24 mouse cellular contexts compared by ENCODE assay signal in the genomic region with DNA sequence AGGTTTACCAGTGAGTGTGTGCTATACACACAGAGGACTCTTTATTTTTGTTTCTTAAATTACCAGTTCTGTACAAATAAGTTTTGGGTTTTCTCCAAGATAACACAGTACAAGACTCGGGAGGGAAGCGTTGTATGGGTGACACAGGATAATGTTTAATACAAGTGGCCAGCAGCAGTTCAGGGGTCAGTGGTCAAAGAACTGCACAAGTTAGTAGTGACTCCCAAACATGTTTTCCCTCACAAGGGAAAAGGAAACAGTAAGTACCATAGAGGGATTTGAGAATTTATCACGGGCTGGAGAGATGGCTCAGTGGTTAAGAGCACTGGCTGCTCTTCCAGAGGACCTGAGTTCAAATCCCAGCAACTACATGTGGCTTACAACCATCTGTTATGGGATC. TPM values are rescaled to one million over a fixed set of nuclear protein-coding genes. Genes with fewer than 3 reads are reported as not detected.
DNase-seq lines count a peak whose midpoint lies in the region; ATAC-seq and TF ChIP-seq lines count a peak whose summit lies in the region.
"Had no signal": no experiment of that assay in that cellular context is flagged by ENCODE, and none has a peak within 500 bp of the region (broad histone marks: within the 10 kb centered on the region; RNA-seq: fewer than 3 reads in every experiment).

No protein-coding gene starts in this region.

- no peaks in the 10 kb centered on the region for H3K9me3 ChIP-seq in kidney, embryonic 14.5 days (ENCODE audit: control insufficient read depth, low read length)
- no peaks in the 10 kb centered on the region for H3K9me3 ChIP-seq in midbrain, embryonic 11.5 days (ENCODE audit: control insufficient read depth, low read length)
- H3K9me3 ChIP-seq in midbrain, postnatal 0 days (ENCODE audit: low read length), result no peaks in the 10 kb centered on the region
- H3K9me3 ChIP-seq: embryonic facial prominence, embryonic 10.5 days; embryonic facial prominence, embryonic 12.5 days; forebrain, embryonic 13.5 days; forebrain, embryonic 15.5 days; G1E had no signal

- no peak for TF ChIP-seq CTCF in kidney, adult 2 months (conservative IDR thresholded peaks at IDR 0.05; ENCODE audit: insufficient read depth, insufficient read length, low read depth, low read length)
- TF ChIP-seq CTCF in midbrain, postnatal 0 days (IDR thresholded peaks at IDR 0.05), result no peak

- TF ChIP-seq POLR2A in kidney, adult 2 months (IDR thresholded peaks at IDR 0.05; ENCODE audit: low read depth, low read length), result no peak

- H3K9ac ChIP-seq in kidney, embryonic 14.5 days (ENCODE audit: low read depth, low read length), result no peak overlapping the region
- H3K9ac ChIP-seq in midbrain, embryonic 11.5 days (ENCODE audit: low read length), result no peak overlapping the region
- no peak overlapping the region for H3K9ac ChIP-seq in midbrain, postnatal 0 days (replicated peaks; ENCODE audit: low read length, poor library complexity, severe bottlenecking)
- H3K9ac ChIP-seq: embryonic facial prominence, embryonic 12.5 days; forebrain, embryonic 13.5 days; forebrain, embryonic 15.5 days had no signal

- peak overlapping the region; percentile 13; the same call in 1 of the 2 replicates for H3K27ac ChIP-seq in kidney, adult 2 months (ENCODE audit: insufficient read depth, low read depth, low read length)
- no peak overlapping the region for H3K27ac ChIP-seq in kidney, embryonic 14.5 days (ENCODE audit: low read depth, low read length)
- H3K27ac ChIP-seq in midbrain, embryonic 11.5 days (ENCODE audit: low read depth, low read length), result no peak overlapping the region
- no peak overlapping the region for H3K27ac ChIP-seq in midbrain, postnatal 0 days (ENCODE audit: low read depth, low read length)
- H3K27ac ChIP-seq: embryonic facial prominence, embryonic 10.5 days; embryonic facial prominence, embryonic 12.5 days; forebrain, embryonic 13.5 days; forebrain, embryonic 15.5 days had no signal

- H3K4me3 ChIP-seq in kidney, adult 2 months (ENCODE audit: insufficient read depth, low read depth, low read length), result no peak overlapping the region
- H3K4me3 ChIP-seq in kidney, embryonic 14.5 days (ENCODE audit: low read length), result no peak overlapping the region
- H3K4me3 ChIP-seq in midbrain, embryonic 11.5 days (ENCODE audit: low read depth, low read length), result no peak overlapping the region
- H3K4me3 ChIP-seq in midbrain, postnatal 0 days (ENCODE audit: low read depth, low read length), result no peak overlapping the region
- H3K4me3 ChIP-seq: embryonic facial prominence, embryonic 10.5 days; embryonic facial prominence, embryonic 12.5 days; forebrain, embryonic 13.5 days; forebrain, embryonic 15.5 days had no signal

- no peaks in the 10 kb centered on the region for H3K4me1 ChIP-seq in kidney, adult 2 months (ENCODE audit: control insufficient read depth, insufficient read depth, low read length)
- no peaks in the 10 kb centered on the region for H3K4me1 ChIP-seq in kidney, embryonic 14.5 days (ENCODE audit: control insufficient read depth, insufficient read depth, low read length)
- no peaks in the 10 kb centered on the region for H3K4me1 ChIP-seq in midbrain, embryonic 11.5 days (ENCODE audit: control insufficient read depth, insufficient read depth, low read length)
- H3K4me1 ChIP-seq in midbrain, postnatal 0 days (ENCODE audit: insufficient read depth, low read length), result no peaks in the 10 kb centered on the region
- H3K4me1 ChIP-seq: embryonic facial prominence, embryonic 10.5 days; embryonic facial prominence, embryonic 12.5 days; forebrain, embryonic 15.5 days had no signal

- H3K4me2 ChIP-seq in kidney, embryonic 14.5 days (replicated peaks; ENCODE audit: low read depth, low read length), result no peak overlapping the region
- no peak overlapping the region for H3K4me2 ChIP-seq in midbrain, embryonic 11.5 days
- no peak overlapping the region for H3K4me2 ChIP-seq in midbrain, postnatal 0 days (ENCODE audit: low read depth, low read length, poor library complexity, severe bottlenecking)
- H3K4me2 ChIP-seq: embryonic facial prominence, embryonic 12.5 days; forebrain, embryonic 13.5 days; forebrain, embryonic 15.5 days had no signal

- DNase-seq in kidney, adult 2 months, result peak; percentile 52
- peak; percentile 26 for DNase-seq in kidney, postnatal 14 days
- no peak for DNase-seq in kidney, postnatal 10 days
- peak; percentile 80 for DNase-seq in midbrain, embryonic 11.5 days (ENCODE audit: low spot score, missing footprints)
- no peak for DNase-seq in midbrain, postnatal 0 days (ENCODE audit: low spot score)
- DNase-seq: adrenal gland, adult 8-10 months; adrenal gland, postnatal 14 days; adrenal gland, postnatal 36 days; B cell, adult 2 months; cerebellum, adult 11-12 months; cerebellum, adult 2 months; cerebellum, adult 9-10 months; cerebellum, postnatal 10 days; cerebellum, postnatal 25 days had no signal

- ATAC-seq in kidney, embryonic 14.5 days (ENCODE audit: low FRiP score, low TSS enrichment), result no peak
- no peak for ATAC-seq in midbrain, embryonic 11.5 days (ENCODE audit: low FRiP score)
- no peak for ATAC-seq in midbrain, postnatal 0 days (ENCODE audit: low FRiP score)
- ATAC-seq: activated CD4-positive, CD25-positive, alpha-beta regulatory T cell, adult 4 months; CD4-positive, CD25-positive, alpha-beta regulatory T cell, adult 4 months; forebrain, embryonic 13.5 days; forebrain, embryonic 15.5 days; Patski had no signal

- H3K27me3 ChIP-seq in kidney, adult 2 months (replicated peaks; ENCODE audit: control insufficient read depth, insufficient read depth, low read length), result no peaks in the 10 kb centered on the region
- H3K27me3 ChIP-seq in kidney, embryonic 14.5 days (ENCODE audit: control insufficient read depth, insufficient read depth, low read length), result no peaks in the 10 kb centered on the region
- H3K27me3 ChIP-seq in midbrain, embryonic 11.5 days (ENCODE audit: control insufficient read depth, insufficient read depth, low read length), result no peaks in the 10 kb centered on the region
- no peaks in the 10 kb centered on the region for H3K27me3 ChIP-seq in midbrain, postnatal 0 days (ENCODE audit: insufficient read depth, low read length)
- H3K27me3 ChIP-seq: CH12.LX; embryonic facial prominence, embryonic 12.5 days; forebrain, embryonic 13.5 days; forebrain, embryonic 15.5 days; Patski had no signal

- 34% methylated on average over 3 of the region's 3 CpGs for WGBS in kidney, adult 2 months
- WGBS in kidney, embryonic 14.5 days, result 86% methylated on average over 3 of the region's 3 CpGs
- 97% methylated on average over 3 of the region's 3 CpGs for WGBS in midbrain, embryonic 11.5 days
- WGBS in midbrain, postnatal 0 days, result 96% methylated on average over 3 of the region's 3 CpGs

- peaks cover 2% of the 10 kb centered on the region for H3K36me3 ChIP-seq in kidney, adult 2 months (ENCODE audit: control insufficient read depth, insufficient read depth, low read length)
- H3K36me3 ChIP-seq in kidney, embryonic 14.5 days (ENCODE audit: control insufficient read depth, insufficient read depth, low read length), result peaks cover 97% of the 10 kb centered on the region
- H3K36me3 ChIP-seq in midbrain, embryonic 11.5 days (ENCODE audit: control insufficient read depth, insufficient read depth, low read length), result peaks cover 41% of the 10 kb centered on the region
- H3K36me3 ChIP-seq in midbrain, postnatal 0 days (ENCODE audit: insufficient read depth, low read length), result peaks cover 68% of the 10 kb centered on the region

RNA-seq across cellular contexts. Expression of a gene that starts 51.5 kb away (rescaled TPM):
- polyA plus RNA-seq in kidney, adult 2 months (2012; rRNA removed), result 34.3 and 37.6 TPM in 2 replicates
- polyA plus RNA-seq in kidney, embryonic 14.5 days (2014; fragmentation: Nextera tagmentation; extraction: Ambion mirVana), result 37.4 and 53.5 TPM in 2 replicates
- 51.0 and 58.0 TPM in 2 replicates for polyA plus RNA-seq in midbrain, embryonic 11.5 days (2014; fragmentation: Nextera tagmentation; extraction: Ambion mirVana)
- total RNA-seq in midbrain, postnatal 0 days (2014; rRNA removed), result 45.6 and 58.3 TPM in 2 replicates
- polyA plus RNA-seq in midbrain, postnatal 0 days (2015; fragmentation: Nextera tagmentation; extraction: Ambion mirVana), result 24.2 and 28.6 TPM in 2 replicates

RNA-seq across cellular contexts. Expression of a gene that starts 51.7 kb away (rescaled TPM):
- polyA plus RNA-seq in kidney, adult 2 months (2012; rRNA removed), result 29.8 and 30.7 TPM in 2 replicates
- polyA plus RNA-seq in kidney, embryonic 14.5 days (2014; fragmentation: Nextera tagmentation; extraction: Ambion mirVana), result 61.3 and 76.6 TPM in 2 replicates
- 39.5 and 45.4 TPM in 2 replicates for polyA plus RNA-seq in midbrain, embryonic 11.5 days (2014; fragmentation: Nextera tagmentation; extraction: Ambion mirVana)
- 32.9 and 42.0 TPM in 2 replicates for total RNA-seq in midbrain, postnatal 0 days (2014; rRNA removed)
- polyA plus RNA-seq in midbrain, postnatal 0 days (2015; fragmentation: Nextera tagmentation; extraction: Ambion mirVana), result 50.0 and 55.8 TPM in 2 replicates

Comparison
In these comparisons a context has a peak if more than half of its experiments do, and no peak if none do; other contexts are left out.
1. DNase-seq: peak in kidney, adult 2 months (single experiment), kidney, postnatal 14 days (single experiment) and midbrain, embryonic 11.5 days (single experiment); none in kidney, postnatal 10 days (single experiment) and midbrain, postnatal 0 days (single experiment).